8 mouse cellular contexts compared by ENCODE assay signal in the genomic region with DNA sequence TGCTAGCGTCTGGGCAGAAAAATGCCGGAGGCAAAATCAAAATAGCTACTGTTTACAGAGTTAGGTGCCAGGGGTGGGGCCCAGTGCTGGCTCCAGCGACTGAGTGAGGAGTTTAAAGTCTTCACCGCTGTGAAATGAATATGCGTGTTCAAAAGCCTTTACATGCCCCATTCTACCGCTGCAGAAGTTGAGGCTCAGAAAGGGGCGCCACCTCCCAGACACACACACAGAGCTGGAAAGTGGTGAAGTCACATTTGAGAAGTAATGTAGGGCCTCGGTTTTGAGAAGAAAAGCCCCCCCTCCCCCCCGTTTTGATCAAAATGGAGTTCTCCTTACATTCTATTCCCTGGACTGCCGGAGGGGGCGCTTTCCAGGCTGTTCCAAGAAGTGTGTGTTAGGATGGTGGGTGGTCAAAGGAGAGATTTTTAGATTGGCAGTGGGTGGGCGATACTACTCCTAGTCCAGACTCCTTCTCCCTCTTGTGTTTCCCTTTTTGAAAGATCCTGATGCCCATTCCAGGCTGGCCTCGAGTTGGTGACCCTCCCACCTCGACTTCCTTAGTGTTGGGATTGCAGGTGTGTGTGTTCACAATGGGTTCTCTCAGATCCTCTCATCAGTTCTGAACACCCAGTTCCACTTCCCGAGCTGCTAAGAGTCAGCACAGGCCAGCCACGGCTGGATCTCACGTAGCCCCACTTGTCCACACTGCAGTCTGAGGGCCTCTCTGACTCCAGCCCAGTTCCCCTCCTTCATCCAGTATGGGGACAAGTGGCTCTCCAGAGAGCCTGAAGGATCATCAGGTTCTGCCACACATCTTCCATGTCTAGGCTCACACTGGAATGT.
DNase-seq lines count a peak whose midpoint lies in the region; ATAC-seq and TF ChIP-seq lines count a peak whose summit lies in the region.

No protein-coding gene starts in this region.

- no peaks in the 10 kb centered on the region for H3K9me3 ChIP-seq in heart, embryonic 10.5 days
- H3K9me3 ChIP-seq in midbrain, embryonic 11.5 days (ENCODE audit: control insufficient read depth, low read length): no peaks in the 10 kb centered on the region

- peaks cover 42% of the 10 kb centered on the region for H3K4me1 ChIP-seq in heart, embryonic 10.5 days
- H3K4me1 ChIP-seq in heart, adult 2 months (ENCODE audit: control insufficient read depth, insufficient read depth, low read length): no peaks in the 10 kb centered on the region
- peaks cover 35% of the 10 kb centered on the region for H3K4me1 ChIP-seq in midbrain, embryonic 11.5 days (ENCODE audit: control insufficient read depth, insufficient read depth, low read length)

- TF ChIP-seq EP300 in heart, adult 2 months (IDR thresholded peaks at IDR 0.05; ENCODE audit: insufficient read depth, low read depth, low read length): no peak

- H3K4me3 ChIP-seq in heart, embryonic 10.5 days: peak overlapping the region; percentile 43
- H3K4me3 ChIP-seq in heart, adult 2 months: no peak overlapping the region
- peak overlapping the region; percentile 7; the same call in 1 of the 2 replicates for H3K4me3 ChIP-seq in midbrain, embryonic 11.5 days (ENCODE audit: low read depth, low read length)

- TF ChIP-seq POLR2A in heart, adult 2 months (IDR thresholded peaks at IDR 0.05; ENCODE audit: insufficient read depth, low read depth, low read length): no peak

- H3K27ac ChIP-seq in heart, embryonic 10.5 days: peak overlapping the region; percentile 62; the same call in 1 of the 2 replicates
- no peak overlapping the region for H3K27ac ChIP-seq in heart, adult 2 months
- no peak overlapping the region for H3K27ac ChIP-seq in midbrain, embryonic 11.5 days (ENCODE audit: low read depth, low read length)

- 23% methylated on average over 17 of the region's 17 CpGs for WGBS in heart, embryonic 10.5 days
- 33% methylated on average over 17 of the region's 17 CpGs for WGBS in heart, adult 2 months
- 18% methylated on average over 17 of the region's 17 CpGs for WGBS in midbrain, embryonic 11.5 days

- ATAC-seq in midbrain, embryonic 11.5 days (ENCODE audit: low FRiP score): no peak
- no peak for ATAC-seq in megakaryocyte progenitor cell, adult 5-6 weeks (replicated peaks; ENCODE audit: poor library complexity)

- H3K4me2 ChIP-seq in midbrain, embryonic 11.5 days: peak overlapping the region; percentile 34

- no peak for TF ChIP-seq CTCF in heart, adult 2 months (IDR thresholded peaks at IDR 0.05)

- peaks cover 83% of the 10 kb centered on the region for H3K27me3 ChIP-seq in heart, embryonic 10.5 days (ENCODE audit: insufficient read depth, poor library complexity, severe bottlenecking)
- peaks cover 11% of the 10 kb centered on the region for H3K27me3 ChIP-seq in heart, adult 2 months (ENCODE audit: control insufficient read depth, insufficient read depth, low read length)
- H3K27me3 ChIP-seq in midbrain, embryonic 11.5 days (ENCODE audit: control insufficient read depth, insufficient read depth, low read length): peaks cover 15% of the 10 kb centered on the region

- DNase-seq in heart, embryonic 10.5 days (ENCODE audit: low spot score): no peak
- DNase-seq in heart, adult 2 months: no peak
- peak; percentile 38 for DNase-seq in embryo, embryonic 11 days
- DNase-seq in kidney, postnatal 10 days: peak; percentile 20
- peak; percentile 90 for DNase-seq in midbrain, embryonic 11.5 days (ENCODE audit: low spot score, missing footprints)
- no peak for DNase-seq in ovary, postnatal 36 days (ENCODE audit: low spot score)
- no peak for DNase-seq in spleen, postnatal 36 days (ENCODE audit: low spot score in 2 of 2)

- H3K9ac ChIP-seq in heart, adult 2 months (ENCODE audit: low read depth, low read length): no peak overlapping the region
- H3K9ac ChIP-seq in midbrain, embryonic 11.5 days (ENCODE audit: low read length): no peak overlapping the region; the same call in 1 of the 2 replicates

- intact Hi-C loops in heart, adult 2 months (cut with DNase I): loop anchor here (10.0 kb wide), 1 partner anchor 163 kb away; no protein-coding TSS in a partner anchor

- no peaks in the 10 kb centered on the region for H3K36me3 ChIP-seq in heart, embryonic 10.5 days
- H3K36me3 ChIP-seq in heart, adult 2 months (ENCODE audit: control insufficient read depth, insufficient read depth, low read length): no peaks in the 10 kb centered on the region
- no peaks in the 10 kb centered on the region for H3K36me3 ChIP-seq in midbrain, embryonic 11.5 days (ENCODE audit: control insufficient read depth, insufficient read depth, low read length)

- H3K79me2 ChIP-seq in heart, adult 2 months (replicated peaks; ENCODE audit: control insufficient read depth, insufficient read depth, low read length): no peaks in the 10 kb centered on the region

Comparison
In these comparisons a context has a peak if more than half of its experiments do, and no peak if none do; other contexts are left out.
1. DNase-seq: peak in embryo, embryonic 11 days (single experiment), kidney, postnatal 10 days (single experiment) and midbrain, embryonic 11.5 days (single experiment); none in heart, embryonic 10.5 days (single experiment), heart, adult 2 months (0 of 2), ovary, postnatal 36 days (single experiment) and spleen, postnatal 36 days (0 of 2).